Mouse (Mus musculus) telencephalon, adult 2 months (tissue): ENCODE results near the gene Lrrc3c.
"Not testable (repeated sequence)": the region's sequence is repeated elsewhere in the genome, so short reads cannot be mapped to it uniquely, and the experiment has no call there.

ENCODE experiments used
- DNase-seq: peaks from one replicate; pipeline ENCODE4 v3.0.0-alpha.2; 2011; ENCODE audit warnings: low read depth, low spot score

Lrrc3c gene

DNA sequence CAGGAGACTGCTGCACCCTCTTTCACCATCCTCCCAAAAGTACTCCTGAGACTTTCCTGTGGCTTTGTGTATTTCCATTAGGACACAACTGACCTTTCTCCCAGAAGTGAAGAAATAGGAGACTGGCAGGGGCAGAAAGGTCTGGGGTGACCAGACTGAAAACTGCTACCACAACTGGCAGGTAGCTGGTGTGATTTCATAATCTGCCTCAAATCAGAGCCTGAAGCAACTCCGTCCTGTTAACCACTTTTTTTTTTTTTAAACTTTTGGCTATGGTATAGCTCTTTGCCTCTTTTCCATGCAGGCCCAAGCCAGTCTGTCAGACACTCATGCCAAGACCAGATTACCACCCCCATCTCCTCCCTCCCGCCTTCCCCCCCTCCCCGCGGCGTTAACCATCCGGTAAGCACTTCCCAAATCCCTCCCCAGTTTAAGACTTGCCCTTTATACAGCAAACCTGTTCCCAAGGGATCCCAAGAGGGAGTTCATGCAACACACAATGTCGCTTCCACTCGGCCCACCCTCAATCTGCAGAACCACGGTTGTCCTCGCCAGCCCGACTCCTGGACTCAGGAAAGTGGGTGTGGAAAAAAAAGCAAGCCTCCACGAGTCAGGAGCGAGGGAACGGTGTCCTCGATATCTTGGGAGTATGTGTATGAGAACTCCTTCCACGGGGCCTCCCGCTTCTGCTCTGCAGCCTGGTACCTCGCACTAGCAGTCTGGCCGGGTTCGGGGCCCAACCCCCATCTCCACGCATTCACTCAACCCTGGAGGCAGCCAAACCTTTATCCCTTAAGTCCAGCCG, 11.8 kb upstream of the Lrrc3c start:
- no peak for DNase-seq

- DNase-seq = peak; percentile 93
Observed at GRCm38 (mm10) chr11:98586892-98587563, 11.1 kb upstream of the Lrrc3c start, which contains the start of gene Ormdl3. Ormdl3 (minus strand) TSS chr11:98587368.

DNA sequence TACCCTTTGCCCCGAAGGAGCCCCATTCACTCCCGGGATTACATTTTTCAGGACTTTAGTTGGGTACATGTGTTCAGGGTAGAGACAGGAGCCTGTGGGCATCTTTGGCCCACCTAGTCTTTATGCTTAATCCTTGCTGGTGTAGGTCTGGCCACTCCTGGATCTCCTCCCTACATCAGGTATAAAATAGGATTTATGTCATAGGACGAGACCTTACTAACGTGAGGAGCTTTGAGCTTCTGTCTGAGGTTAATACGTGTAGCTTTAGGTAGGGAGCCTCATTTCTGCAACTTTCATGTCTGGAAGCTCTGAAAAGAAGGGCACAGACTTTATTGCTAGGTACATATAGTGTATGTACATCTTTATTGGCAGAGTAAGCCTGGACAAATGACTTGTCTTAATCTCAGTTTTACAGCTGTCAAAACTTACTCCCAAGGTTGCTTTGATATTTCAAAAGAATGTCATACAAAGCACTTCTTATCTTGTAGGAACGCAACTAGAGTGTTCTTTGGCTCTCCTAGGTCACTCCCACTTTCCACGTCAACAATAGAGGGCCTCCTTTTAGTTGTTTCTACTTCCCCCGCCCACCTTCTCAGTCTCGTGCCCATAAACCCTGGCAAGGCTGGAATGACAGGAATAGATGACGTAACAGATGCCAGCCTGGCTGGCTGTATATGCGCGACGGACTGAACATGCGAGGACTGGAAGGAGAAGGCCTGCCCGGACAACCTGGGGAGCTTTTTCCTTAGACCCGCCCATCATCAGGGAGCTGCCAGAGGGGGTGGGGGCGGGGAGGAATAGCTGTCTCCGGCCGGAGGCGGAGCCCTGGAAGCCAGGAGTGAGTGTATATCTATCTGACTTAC, 10.2 kb upstream of the Lrrc3c start:
- peak; percentile 39 for DNase-seq

DNA sequence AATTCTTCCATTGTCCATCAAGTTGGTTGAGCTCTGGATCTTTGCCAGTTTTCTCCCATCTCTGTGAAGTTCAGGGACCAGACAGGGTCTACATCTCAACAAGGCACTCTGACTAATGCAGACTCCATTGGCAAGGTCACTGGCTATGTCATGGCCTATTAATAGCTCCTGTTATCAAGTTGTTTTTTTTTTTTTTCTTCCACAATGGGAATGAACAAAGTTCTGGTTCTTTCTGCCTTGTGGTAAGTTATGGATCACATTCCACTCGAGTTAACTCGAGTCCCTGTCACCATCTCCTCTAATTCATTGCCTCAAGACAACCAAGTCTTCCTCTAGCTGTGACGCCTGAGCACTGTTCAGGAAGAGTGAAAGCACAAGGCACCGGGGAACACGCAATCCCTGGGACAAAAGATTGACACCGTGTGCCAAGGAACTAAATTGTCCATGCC, 9.2 kb upstream of the Lrrc3c start:
- DNase-seq = no peak

DNA sequence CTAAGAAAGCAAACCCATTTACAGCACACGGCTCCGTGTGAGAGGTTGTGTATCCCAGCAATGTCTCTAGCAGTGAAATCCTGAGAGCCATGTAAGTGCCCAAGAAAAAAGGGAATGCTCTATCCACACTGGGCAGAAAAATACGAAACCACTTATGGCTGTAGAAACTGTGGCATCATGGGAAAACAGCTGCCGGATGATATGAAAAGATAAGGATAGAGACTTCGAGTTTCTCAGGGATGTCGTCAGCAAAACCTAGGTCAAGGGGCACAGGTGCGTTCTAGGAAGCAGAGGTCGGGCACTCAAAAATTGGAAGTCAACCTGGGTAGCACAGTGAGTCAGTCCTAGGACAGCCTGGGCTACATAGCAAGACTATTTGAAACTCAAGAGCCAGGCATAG, 8.8 kb upstream of the Lrrc3c start:
- no peak for DNase-seq

DNA sequence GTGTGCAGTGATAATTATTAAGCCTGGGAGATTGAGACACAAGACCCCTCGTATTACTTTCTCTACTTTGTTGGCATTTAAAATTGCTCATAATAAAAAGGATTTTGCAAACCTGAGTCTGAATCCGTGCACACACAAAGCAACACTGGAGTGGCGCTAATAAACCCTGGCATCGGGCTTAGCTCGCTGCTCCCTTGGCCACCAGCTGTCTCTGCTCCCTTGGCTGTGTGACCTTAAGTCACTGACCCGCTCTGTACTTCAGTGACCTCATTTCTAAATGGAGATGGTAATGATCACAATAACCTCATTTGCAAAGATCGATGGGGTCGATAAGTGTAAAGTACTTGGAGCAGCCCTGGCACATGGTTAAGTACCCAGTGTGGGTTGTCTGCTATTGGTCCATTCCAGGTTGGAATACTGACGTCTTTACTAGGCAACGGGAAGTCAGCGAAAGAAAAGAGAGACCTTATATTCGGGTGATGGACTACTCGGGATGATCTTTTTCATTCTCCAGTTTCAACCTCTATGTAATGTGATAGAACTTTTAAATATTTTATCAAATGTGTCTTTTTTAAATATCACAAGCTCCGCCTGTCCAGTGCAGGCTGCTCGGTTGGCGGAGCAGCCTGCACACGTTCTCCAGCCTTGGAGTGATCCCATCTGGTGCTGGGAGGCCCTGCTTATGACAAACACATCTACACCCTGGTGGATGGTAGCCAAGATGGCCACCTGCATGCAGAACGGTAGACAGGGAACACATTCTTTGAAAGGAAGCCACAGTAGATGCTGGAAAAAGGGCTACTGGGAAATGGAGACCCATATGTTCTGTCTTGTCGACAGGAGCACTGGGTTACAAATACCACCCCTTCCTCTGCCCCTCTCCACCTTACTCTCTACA, 7.3 kb upstream of the Lrrc3c start:
- DNase-seq = no peak

DNA sequence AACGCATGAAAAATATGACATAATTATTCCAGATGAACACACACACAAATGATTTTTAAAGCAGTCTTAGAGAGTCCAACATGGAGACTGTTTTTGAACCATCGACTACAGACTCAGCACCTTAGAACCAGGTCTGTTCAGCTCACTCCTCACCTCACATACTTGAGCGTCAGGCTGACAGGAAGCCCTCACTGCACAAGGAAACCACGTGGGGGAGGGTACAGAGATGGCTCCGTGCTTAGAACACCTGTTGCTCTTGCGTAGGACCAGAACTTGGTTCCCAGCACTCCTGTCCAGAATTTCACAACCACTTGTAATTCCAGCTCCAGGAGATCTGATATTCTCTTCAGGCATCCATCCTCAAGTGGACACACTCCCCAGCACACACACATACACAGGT, 3.1 kb upstream of the Lrrc3c start:
- DNase-seq = no peak

DNA sequence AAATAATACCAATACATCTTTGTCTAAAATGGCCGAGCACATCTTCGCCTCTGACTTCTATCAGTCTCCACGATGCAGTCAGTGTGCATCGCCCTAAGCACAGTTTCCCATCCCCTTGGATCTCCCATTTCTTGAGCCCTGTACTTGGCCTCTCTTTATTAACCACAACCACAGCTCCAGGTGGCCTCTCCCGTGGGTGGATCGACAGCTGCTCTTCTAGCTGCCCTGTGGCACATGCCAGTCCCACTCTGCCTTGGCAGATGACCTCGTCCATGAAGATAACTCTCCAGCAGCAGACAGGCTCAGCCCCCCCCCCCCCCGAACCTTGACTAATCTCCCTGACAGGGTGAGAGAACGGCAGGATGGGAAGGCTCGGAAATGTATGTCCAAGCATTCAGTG, 2.6 kb upstream of the Lrrc3c start:
- no peak for DNase-seq

DNA sequence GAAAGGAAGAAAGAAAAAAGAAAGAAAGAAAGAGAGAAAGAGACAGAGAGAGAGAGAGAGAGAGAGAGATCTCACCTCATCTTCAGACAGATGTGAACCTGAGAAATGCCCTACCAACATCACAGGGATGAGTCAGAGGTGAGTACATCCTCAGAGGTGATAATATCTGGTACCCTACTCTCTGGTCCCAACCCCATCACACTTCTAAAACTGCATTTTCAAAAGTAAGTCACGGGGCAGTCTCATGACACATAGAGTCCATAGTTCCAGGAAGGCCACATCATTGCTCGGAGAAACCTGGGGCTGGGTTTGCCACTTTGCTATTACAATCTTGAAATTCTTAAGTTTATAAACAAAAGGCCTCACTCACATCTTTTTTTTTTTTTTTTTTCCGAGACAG, 2.1 kb upstream of the Lrrc3c start:
- DNase-seq = no peak

- DNase-seq = peak; percentile 6
Observed at GRCm38 (mm10) chr11:98597363-98597762, 728 bp upstream of the Lrrc3c start.

DNA sequence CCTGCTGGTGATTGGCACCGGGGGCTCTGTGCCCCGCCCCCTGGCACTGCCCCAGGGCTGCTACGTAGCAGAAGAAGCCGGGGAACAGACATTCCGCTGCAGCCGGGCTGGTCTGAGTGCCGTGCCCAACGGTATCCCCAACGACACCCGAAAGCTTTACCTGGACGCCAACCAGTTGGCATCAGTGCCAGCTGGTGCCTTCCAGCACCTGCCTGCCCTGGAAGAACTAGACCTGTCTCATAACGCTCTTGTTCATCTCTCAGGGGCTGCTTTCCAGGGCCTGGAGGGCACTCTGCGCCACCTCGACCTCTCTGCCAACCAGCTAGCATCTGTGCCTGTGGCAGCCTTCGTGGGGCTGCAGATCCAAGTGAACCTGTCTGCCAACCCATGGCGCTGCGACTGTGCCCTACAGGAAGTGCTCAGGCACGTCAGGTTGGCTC, 780 bp downstream of the Lrrc3c start:
- no peak for DNase-seq

- DNase-seq = no peak
Observed at GRCm38 (mm10) chr11:98599291-98599690, 1.2 kb downstream of the Lrrc3c start.

- no peak for DNase-seq
Observed at GRCm38 (mm10) chr11:98602090-98602690, 4.1 kb downstream of the Lrrc3c start.

GRCm38 (mm10) chr11:98603953-98604352, 5.9 kb downstream of the Lrrc3c start:
- no peak for DNase-seq

- not testable (repeated sequence) for DNase-seq
Observed at GRCm38 (mm10) chr11:98604911-98605310, 6.8 kb downstream of the Lrrc3c start.

DNA sequence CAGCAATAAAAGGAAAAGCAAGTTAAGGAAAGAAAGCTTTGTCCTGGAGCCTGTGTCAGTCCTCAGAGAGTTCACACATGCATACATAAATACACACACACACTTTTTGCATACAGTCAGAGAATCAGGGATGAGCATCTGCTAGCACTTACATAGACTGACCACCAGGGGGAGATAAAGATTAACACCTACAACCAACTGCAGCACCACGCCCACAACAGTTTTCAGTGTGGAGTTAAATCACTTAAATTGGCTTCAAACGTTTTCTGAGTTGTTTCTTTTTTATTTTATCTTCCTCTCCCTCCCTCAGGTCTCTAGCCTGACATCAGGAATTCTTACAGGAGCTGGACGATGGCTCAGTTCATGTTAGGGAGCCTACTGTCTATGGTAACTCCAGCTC, 8.7 kb downstream of the Lrrc3c start:
- peak; percentile 43 for DNase-seq

GRCm38 (mm10) chr11:98620791-98621190, 22.7 kb downstream of the Lrrc3c start:
- no peak for DNase-seq

GRCm38 (mm10) chr11:98623981-98624380, 25.9 kb downstream of the Lrrc3c start:
- DNase-seq = not testable (repeated sequence)

DNA sequence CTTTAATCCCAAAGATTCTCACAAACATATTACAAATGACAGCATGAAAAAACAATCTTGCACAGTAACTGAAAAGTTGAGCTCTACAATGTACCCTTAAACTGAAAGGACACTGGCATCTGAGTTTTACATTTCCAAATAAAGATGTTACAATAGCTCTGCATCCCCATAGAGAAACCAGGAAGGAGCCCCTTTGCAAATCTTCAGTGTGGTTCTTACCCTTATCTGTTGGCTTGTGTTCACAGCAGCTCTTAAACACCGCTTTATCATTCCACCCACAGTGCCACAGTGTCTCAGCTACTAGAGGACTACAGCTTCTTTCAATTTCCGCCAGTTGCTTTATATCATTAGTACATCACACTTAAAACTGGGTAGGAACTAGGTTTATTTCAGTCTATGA, 26.3 kb downstream of the Lrrc3c start:
- not testable (repeated sequence) for DNase-seq

- DNase-seq = no peak
Observed at GRCm38 (mm10) chr11:98625611-98626410, 27.7 kb downstream of the Lrrc3c start, which contains the start of the genes Gm12355 and Gsdma3. Gm12355 (minus strand) TSS chr11:98625661. Gsdma3 (plus strand) TSS chr11:98626360.
